Mouse (Mus musculus): ENCODE measurements at regions not wholly inside any gene's neighbourhood (a gene's known extent, or its start where the extent isn't known, plus 50 kb on each side); places are given as distances from the start of the nearest gene placed in this dataset.
"Not testable (repeated sequence)": the region's sequence is repeated elsewhere in the genome, so short reads cannot be mapped to it uniquely, and the experiment has no call there.

DNA sequence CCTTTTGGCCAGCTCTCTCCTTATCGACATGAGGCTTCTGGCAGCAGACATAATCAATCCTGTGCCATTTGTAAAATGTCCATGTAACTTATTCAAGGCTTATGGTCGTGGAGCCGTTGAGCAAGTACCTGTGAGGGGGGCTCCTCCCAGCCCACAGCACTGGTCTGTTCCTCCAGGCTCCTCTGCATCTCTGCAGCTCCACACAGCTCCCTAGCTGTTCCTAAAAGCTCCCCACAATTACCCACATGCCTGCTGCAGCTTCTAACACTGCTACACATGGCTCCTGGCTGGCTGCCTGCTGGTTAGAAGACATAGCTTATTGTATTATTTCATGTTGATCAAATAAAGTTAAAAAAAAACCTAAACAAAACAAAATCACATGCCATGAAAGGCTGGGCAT, 77.9 kb downstream of the Tcp10c start:
- DNase-seq = not testable (repeated sequence)

GRCm38 (mm10) chr17:13434146-13434545, 79.8 kb downstream of the Tcp10c start:
- DNase-seq = not testable (repeated sequence)

DNA sequence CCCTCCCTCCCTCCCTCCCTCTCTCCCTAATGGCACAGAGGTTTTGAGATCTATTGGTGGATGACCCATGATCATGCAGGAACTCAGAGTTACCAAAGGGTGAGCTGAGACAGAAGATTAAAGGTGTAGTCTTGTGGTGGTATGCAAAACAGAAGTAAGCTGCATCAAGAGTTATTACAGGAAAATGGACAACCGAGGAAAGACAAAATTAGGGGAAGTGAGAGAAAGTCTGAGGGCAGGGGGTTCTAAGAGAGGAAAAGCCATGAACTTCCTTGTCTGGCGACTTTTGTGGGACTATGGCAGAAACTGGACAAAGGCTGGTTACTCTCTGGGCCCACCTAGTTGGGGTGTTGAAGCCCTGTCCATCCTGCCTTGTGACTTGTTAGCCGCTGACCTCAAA, 84.4 kb downstream of the Tcp10c start:
- not testable (repeated sequence) for DNase-seq

- DNase-seq = not testable (repeated sequence)
These were observed 86.5 kb downstream of the Tcp10c start for GRCm38 (mm10) chr17:13440708-13441530.

DNA sequence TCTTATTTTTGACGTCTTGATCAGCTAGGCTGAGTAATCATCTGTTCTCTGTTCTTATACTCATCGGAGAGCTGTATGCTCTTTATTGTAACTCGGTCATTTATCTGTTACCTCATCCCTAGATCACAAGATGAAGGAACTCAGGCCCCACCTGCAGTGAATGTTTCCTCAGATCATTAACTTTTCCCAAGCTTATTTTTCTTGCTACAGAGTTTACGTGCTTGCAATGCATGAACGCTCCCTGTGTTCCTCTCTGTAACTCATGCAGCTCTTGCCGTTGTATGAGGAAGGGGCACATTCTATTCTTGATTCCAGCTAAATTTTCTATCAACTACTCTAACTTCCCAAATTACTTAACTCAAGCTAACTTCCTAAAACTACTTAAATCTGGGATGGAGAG, 87.9 kb downstream of the Tcp10c start:
- not testable (repeated sequence) for DNase-seq

DNA sequence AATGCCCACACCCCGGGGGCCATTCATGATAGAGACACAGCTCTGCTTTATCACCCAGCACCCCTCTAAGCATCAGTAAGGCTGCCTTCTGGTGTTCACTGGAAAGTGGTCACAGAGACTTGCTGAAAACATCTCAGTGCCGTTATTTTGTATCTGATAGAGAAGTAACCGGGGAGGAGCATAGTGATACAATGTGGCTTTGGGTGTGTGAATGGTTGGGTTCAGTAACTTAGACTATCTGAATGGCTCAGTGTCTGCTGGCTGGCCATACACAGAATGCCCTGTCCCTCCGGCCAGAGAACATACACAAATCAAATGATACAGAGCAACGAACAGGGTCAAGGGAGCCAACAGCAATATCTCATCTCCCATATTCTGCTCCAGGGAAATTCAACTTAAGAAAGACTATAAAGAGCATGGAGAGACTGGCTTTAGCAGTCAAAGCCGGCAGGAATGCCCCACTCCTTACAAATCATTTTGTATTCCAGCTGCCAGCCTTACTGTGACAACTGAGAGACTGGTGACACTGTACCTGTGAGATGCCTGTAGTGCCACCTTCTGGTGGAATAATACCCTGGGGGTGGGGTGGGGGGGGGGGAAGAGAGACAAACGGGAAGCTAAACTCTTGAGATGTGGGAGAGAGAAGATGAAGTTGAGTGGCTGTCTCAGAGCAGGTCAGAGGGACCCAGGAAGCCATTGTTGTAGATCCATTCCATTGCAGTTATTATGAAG, 102.7 kb downstream of the Tcp10c start:
- DNase-seq = not testable (repeated sequence)

- not testable (repeated sequence) for DNase-seq
These were observed 103.6 kb downstream of the Tcp10c start for GRCm38 (mm10) chr17:13457942-13458341.

- DNase-seq = not testable (repeated sequence)
These were observed 104.4 kb downstream of the Tcp10c start for GRCm38 (mm10) chr17:13458814-13459213.

DNA sequence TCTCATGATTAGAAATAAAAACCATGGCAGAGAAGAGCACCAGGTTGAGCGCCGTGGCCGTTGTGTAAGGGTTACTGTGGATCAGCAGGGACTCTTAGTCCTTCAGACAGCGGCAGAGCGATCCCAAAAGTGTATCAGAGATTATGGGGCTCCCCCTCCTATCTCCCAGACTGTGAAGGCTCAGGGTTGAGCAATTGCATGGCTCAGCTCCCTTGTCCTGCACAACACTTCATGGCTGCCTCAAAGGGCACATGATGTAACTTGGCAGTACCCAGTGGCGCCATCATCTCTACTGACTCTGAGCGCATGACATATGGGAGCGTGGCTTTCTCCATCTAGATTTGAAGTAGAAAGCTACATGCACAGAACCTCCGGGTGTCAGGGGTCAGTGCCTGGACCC, 108.3 kb downstream of the Tcp10c start:
- DNase-seq = not testable (repeated sequence)

GRCm38 (mm10) chr17:13465822-13466221, 111.5 kb downstream of the Tcp10c start:
- peak; percentile 0 for DNase-seq

DNA sequence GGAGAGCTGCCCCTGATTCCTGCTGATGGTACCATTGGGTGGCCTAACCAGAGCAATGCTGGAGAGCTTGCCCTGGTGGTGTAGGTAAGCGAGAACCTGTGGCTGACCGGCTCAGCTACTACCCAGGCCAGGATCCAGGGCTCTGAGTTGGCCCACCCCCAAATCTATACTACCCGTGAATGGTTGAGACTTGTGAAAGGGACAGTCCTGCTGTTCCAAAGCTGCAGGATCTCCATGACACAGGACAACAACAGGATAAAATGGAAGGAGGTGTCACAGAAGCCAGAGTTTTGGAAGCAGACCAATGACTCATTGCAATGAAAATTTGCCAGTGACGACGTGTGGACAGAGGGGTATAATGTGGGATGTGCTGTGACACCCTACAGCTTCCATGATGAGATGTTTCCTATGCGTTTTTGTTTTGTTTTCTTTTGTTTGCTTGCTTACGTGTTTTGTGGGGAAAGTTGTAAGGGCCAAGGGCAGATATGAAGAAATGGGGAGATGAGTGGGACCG, 115.6 kb downstream of the Tcp10c start:
- DNase-seq = peak; percentile 0

GRCm38 (mm10) chr17:13472460-13473062, 118.2 kb downstream of the Tcp10c start:
- peak; percentile 51 for DNase-seq

DNA sequence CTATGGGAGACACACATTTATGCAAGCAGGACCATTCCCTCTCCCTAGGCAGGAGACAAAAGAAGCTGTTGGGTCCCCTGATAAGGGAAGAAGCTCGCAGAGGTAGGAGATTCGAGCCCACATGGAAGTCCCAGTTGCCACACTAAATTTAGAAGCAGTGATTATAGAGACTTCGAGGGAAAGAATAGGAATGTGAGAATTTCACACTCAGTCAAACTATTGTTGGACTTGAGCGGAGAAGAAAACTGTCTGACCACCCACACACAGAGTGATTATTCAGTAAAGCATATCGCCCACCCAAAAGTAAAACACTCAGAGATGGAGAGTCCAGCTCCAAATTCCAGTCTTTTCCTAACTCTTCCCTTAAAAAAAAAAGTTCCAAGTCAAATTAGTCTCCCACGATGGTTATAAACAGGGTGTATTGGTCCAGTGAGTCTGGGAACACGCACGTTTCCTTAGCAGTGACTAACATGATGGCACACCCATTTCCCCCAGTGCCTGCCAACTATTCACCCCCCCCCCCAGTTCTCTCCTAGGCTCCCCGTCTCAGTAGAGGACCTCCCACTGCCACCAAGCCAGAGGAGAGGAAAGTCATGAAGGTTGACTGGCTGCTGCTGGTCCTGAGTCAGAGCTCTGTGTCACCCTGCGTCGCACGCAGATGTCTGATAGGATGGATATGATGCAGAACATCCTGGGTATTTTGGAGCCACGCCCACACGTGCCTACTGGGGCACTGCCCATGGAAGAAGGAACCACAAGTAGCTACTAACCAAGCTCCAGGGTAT, 120.1 kb downstream of the Tcp10c start:
- DNase-seq = no peak

DNA sequence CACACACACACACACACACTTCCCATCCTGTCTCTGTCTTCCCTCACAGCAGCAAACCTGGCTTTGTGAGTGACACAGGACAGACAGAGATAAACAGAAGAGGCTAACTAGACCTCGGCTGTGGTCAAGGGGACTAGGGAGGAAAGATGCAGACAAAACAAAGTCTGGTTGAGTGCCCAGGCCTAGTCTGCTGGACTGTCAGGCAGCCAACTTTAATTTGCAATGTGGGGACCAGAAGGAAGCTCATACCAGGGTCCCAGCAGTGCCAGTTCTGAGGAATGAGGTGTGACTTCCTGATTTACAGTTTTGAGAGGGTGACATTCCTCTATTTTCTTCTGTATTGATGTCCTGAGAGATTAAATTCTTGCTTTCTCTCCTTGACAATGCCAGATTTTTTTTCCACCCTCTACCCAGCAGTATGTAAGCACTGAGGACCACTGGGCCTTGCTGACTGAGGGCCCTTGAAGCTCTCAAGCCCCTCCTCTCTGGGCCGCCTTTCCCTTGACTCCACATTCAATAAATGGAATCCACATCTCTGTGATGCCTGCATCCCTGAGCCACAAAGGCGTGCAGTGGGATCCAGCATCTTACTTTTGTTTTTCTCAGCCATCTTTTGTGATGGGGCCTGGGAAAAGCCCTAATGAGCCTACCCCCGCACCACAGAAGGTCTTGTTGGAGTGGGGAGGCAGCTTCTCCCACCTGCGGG, 124.6 kb downstream of the Tcp10c start:
- no peak for DNase-seq

GRCm38 (mm10) chr17:13479572-13480063, 125.2 kb downstream of the Tcp10c start:
- no peak for DNase-seq

DNA sequence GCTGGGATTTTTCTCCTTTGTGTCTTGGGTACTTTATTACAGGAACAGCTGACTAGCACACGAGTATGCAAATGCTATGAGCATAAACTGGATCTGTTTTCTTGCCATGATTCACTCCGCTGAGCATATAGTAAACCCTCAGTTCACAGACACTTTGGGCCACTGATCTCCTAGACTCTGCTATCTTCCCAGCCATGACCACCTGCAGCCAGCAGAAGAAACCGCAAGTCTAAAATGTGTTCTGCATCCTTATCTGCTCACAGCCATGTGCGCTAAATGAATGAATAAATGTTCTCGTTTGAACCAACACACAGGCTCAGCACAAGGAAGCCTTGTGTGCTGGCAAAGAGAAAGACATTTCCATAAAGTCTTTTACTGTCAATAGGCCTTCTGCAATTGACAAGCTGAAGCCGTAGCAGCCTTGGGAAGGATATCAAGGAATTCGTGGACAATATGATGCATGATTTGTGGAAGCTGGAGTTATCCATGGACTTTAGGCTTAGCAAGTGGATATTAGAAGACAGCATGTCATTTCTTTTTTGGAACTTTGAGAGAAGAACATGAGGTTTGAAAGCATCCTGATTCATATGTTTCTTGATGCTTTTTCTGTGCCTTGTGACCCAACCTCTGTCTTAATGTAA, 127.2 kb downstream of the Tcp10c start:
- DNase-seq = no peak

GRCm38 (mm10) chr17:13482136-13482535, 127.8 kb downstream of the Tcp10c start:
- DNase-seq = no peak

GRCm38 (mm10) chr17:13487291-13488215, 133.2 kb downstream of the Tcp10c start:
- no peak for DNase-seq

DNA sequence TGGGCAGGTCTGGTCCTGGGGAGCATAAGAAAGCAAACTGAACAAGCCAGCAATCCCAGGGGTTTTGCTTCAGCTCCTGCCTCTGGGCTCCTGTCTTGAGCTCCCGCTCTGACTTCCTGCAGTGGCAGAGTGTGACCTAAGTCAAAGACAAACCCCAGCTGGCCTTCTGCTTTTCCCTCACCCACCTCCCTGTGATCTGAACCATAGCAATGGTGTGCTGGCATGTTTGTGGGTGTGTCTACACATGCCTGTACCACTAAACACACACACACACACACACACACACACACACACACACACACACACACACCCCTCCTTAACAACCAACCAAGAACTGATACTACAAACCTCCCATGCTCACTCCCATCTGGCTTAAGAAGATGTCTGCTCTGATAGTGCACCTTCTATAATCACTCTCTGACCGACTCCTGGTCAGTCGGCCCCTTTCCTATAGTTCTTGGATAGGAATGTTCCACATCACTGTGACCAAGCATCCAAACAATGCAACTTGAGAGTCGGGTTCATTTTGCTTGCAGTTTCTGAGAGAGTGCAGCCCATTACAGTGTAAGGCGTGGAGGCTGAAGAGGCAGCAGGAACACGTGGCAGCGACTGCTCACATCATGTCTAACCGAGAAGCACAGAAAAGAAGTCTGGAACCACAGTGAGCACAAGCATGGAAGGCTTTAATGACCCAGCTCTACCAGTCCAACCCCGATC, 134.4 kb downstream of the Tcp10c start:
- DNase-seq = no peak

Data from liver (tissue).